Comparison of ENCODE assay signal across 8 mouse cellular contexts in genomic region chr3:133544551-133545303, GRCm38 (mm10). TPM values are rescaled to one million over a fixed set of nuclear protein-coding genes. Genes with fewer than 3 reads are reported as not detected.
DNase-seq lines count a peak whose midpoint lies in the region; ATAC-seq and TF ChIP-seq lines count a peak whose summit lies in the region.

Tet2 (minus strand) TSS chr3:133545139.

- TF ChIP-seq CTCF in G1E (IDR thresholded peaks at IDR 0.05; ENCODE audit: low read depth, low read length): no peak

- H3K36me3 ChIP-seq in G1E (replicated peaks): peaks cover 10% of the 10 kb centered on the region
- no peaks in the 10 kb centered on the region for H3K36me3 ChIP-seq in hindbrain, embryonic 13.5 days

- no peaks in the 10 kb centered on the region for H3K27me3 ChIP-seq in G1E (ENCODE audit: insufficient read depth, low read length)
- no peaks in the 10 kb centered on the region for H3K27me3 ChIP-seq in hindbrain, embryonic 13.5 days

- H3K4me2 ChIP-seq in hindbrain, embryonic 13.5 days: peak within 1 kb of the TSS; percentile 75

- peak within 1 kb of the TSS; percentile 81 for H3K4me3 ChIP-seq in G1E (ENCODE audit: low read depth, low read length)
- peak within 1 kb of the TSS; percentile 81 for H3K4me3 ChIP-seq in hindbrain, embryonic 13.5 days

- peak within 1 kb of the TSS; percentile 85 for H3K9ac ChIP-seq in hindbrain, embryonic 13.5 days

- peak; percentile 17; the same call in 1 of the 2 replicates for ATAC-seq in G1E (ENCODE audit: extremely low read depth, insufficient number of reproducible peaks, low FRiP score, poor library complexity, severe bottlenecking)
- no peak for ATAC-seq in hindbrain, embryonic 13.5 days (ENCODE audit: low FRiP score)

- no peaks in the 10 kb centered on the region for H3K9me3 ChIP-seq in G1E (replicated peaks)
- no peaks in the 10 kb centered on the region for H3K9me3 ChIP-seq in hindbrain, embryonic 13.5 days

- DNase-seq in G1E (ENCODE audit: low spot score): peak; percentile 52
- DNase-seq in cerebellum, postnatal 10 days: peak; percentile 71 to 74
- DNase-seq in frontal cortex, postnatal 25 days (ENCODE audit: low spot score in 2 of 2): peak; percentile 32 to 56
- peak; percentile 38 for DNase-seq in left cerebral cortex, adult 11 months (ENCODE audit: low spot score)
- DNase-seq in lung, postnatal 25 days (ENCODE audit: low spot score): peak; percentile 48
- peak; percentile 68 for DNase-seq in retina, embryonic 14.5 days (ENCODE audit: low spot score)
- peak; percentile 74 for DNase-seq in thymus, postnatal 4 days

- peaks cover 43% of the 10 kb centered on the region for H3K4me1 ChIP-seq in G1E (ENCODE audit: insufficient read depth, low read depth, low read length)
- peaks cover 26% of the 10 kb centered on the region for H3K4me1 ChIP-seq in hindbrain, embryonic 13.5 days (replicated peaks)

- WGBS in hindbrain, embryonic 13.5 days: under 1% methylated on average over 49 of the region's 73 CpGs

- H3K27ac ChIP-seq in hindbrain, embryonic 13.5 days: peak within 1 kb of the TSS; percentile 94

RNA-seq across cellular contexts. Expression of gene Tet2, which starts in this region (rescaled TPM):
- total RNA-seq in G1E (2014; fragmentation: Nextera tagmentation): 140 and 144 TPM in 2 replicates
- total RNA-seq in G1E (2017): 87.0 and 97.1 TPM in 2 replicates
- polyA plus RNA-seq in G1E (2012): 8.3 and 14.8 TPM in 2 replicates
- polyA plus RNA-seq in hindbrain, embryonic 13.5 days (2015; fragmentation: Nextera tagmentation; extraction: Ambion mirVana): 21.7 and 24.6 TPM in 2 replicates
